Mouse (Mus musculus) forebrain, embryonic 14.5 days (tissue): ENCODE measurements around the gene Rph3al. TPM values are rescaled to one million over a fixed set of nuclear protein-coding genes. Genes with fewer than 3 reads are reported as not detected.
A peak's percentile ranks its signal among the peaks of the same experiment; 100 is the strongest.

Experiments used
- ATAC-seq: fragments of 200-750 bp; cut with Nextera tagmentation; 2 replicates; pipeline ENCODE4 v1.8.0; 2017; ENCODE audit warnings: mild to moderate bottlenecking, moderate library complexity
- DNase-seq: peaks from one replicate; pipeline ENCODE4 v3.0.0-alpha.2; 2015; ENCODE audit warnings: low spot score
- H3K27ac ChIP-seq: fragments of 300-500 bp; sonication (generic); 2 replicates; pipeline ENCODE4 v1.5.1; 2014; ENCODE audit warnings: low read depth, mild to moderate bottlenecking, control low read depth, low read length, moderate library complexity
- H3K27me3 ChIP-seq: fragments of 300-500 bp; sonication (generic); replicated peaks from 2 replicates; pipeline ENCODE4 v1.6.1; 2014; ENCODE audit warnings: low read length, control low read depth, mixed read lengths; ENCODE audit not compliant: control insufficient read depth, insufficient read depth
- H3K36me3 ChIP-seq: fragments of 300-500 bp; sonication (generic); 2 replicates; pipeline ENCODE4 v1.6.1; 2014; ENCODE audit warnings: low read length, control low read depth; ENCODE audit not compliant: control insufficient read depth, insufficient read depth
- H3K4me1 ChIP-seq: fragments of 300-500 bp; sonication (generic); 2 replicates; pipeline ENCODE4 v1.6.1; 2014; ENCODE audit warnings: antibody characterized with exemption, low read length, control low read depth; ENCODE audit not compliant: control insufficient read depth, insufficient read depth
- H3K4me2 ChIP-seq: fragments of 300-500 bp; sonication (generic); 2 replicates; pipeline ENCODE4 v1.6.1; 2014; ENCODE audit warnings: mild to moderate bottlenecking, control low read depth, low read length
- H3K4me3 ChIP-seq: fragments of 300-500 bp; sonication (generic); 2 replicates; pipeline ENCODE4 v1.5.1; 2014; ENCODE audit warnings: low read depth, low read length, control low read depth
- H3K9ac ChIP-seq: fragments of 300-500 bp; sonication (generic); 2 replicates; pipeline ENCODE4 v1.6.1; 2014; ENCODE audit warnings: mild to moderate bottlenecking, low read length, control low read depth, moderate library complexity
- H3K9me3 ChIP-seq: fragments of 300-500 bp; sonication (generic); replicated peaks from 2 replicates; pipeline ENCODE4 v1.6.1; 2016; ENCODE audit warnings: low read length, control low read depth, mixed read lengths; ENCODE audit not compliant: control insufficient read depth
- WGBS: fragments of 180-500 bp; shearing (Covaris S2); extraction: QIAGEN DNeasy Blood & Tissue Kit; methylation state at CpG from one replicate; pipeline ENCODE4 v1.1.7; 2014; 5-methylcytosine and 5-hydroxymethylcytosine counted together
- polyA plus RNA-seq: library from polyadenylated mRNA; unstranded; fragments of >200 nt; fragmentation: Nextera tagmentation; extraction: Ambion mirVana; gene quantifications from 2 replicates; pipeline ENCODE4 v1.2.1, GENCODE M21; 2014

The Rph3al gene
- polyA plus RNA-seq, 1 experiment from 2014 or later = 2.8 TPM

DNA sequence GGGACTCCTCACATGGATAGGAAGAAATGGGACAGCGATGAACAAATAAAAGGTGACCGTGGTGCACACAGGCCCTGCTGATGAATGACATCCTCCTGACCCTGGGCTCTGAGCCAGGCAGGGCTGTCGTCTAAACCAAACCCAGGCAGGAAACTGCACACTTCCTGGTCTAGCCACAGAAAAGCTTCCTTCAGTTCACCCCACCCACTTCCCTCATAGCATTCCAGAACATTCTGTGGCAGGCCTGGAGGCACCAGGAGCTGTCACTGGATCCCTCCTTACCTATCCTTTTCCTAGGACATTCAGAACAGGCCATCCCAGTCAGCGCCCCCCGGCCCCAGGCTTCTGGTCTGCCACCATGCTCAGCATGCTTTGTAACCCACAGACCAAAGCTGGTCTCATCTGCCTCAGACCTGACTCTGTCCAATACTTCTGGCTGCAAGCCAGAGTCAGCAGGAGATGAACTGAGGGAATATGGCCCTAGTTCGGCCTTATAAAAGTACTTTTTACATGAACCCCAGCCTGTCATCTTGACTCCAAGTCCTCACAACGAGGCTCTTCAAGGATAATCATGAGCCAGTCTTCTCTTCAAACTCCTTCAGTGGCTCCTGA, 2.3 kb downstream of the Rph3al start:
- WGBS = 65% methylated on average over 7 of the region's 7 CpGs
- H3K9ac ChIP-seq = no peak overlapping the region

DNA sequence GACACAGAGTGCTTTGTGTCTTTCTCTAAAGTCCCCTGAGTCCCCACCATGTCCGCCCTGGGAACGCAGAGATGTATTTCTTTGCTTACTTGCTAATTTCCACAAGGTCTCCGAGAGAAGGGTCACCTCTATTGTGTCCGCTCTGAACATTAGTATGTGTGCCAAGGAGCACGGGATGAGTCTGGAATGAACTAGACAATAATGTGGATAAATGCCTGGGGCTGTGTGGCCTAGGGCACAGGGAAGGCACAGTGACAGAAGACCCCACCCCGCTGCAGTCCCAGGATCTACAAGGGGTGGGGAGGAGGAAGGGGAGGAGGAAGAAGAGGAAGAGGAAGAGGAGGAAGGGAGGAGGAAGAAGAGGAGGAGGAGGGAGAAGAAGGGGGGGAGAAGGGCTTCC, 3.8 kb downstream of the Rph3al start:
- Histone ChIP-seq H3K4me1 (peaks cover 9% of the 10 kb centered on the region), H3K4me3 (no peak overlapping the region), H3K27me3 (no peaks in the 10 kb centered on the region), H3K9me3 (no peaks in the 10 kb centered on the region), H3K36me3 (no peaks in the 10 kb centered on the region), H3K4me2 (no peak overlapping the region), H3K27ac (no peak overlapping the region), H3K9ac (no peak overlapping the region)
- ATAC-seq = no peak
- no peak for DNase-seq
- WGBS = 66% methylated on average over 6 of the region's 6 CpGs

More for the DNA sequence above, 2.3 kb downstream of the Rph3al start:
- H3K27me3 ChIP-seq = no peaks in the 10 kb centered on the region
- peaks cover 9% of the 10 kb centered on the region for H3K4me1 ChIP-seq
- H3K4me2 ChIP-seq = no peak overlapping the region
- no peak overlapping the region for H3K4me3 ChIP-seq
- H3K27ac ChIP-seq = no peak overlapping the region
- no peak for ATAC-seq
- no peaks in the 10 kb centered on the region for H3K36me3 ChIP-seq
- no peaks in the 10 kb centered on the region for H3K9me3 ChIP-seq
- DNase-seq = no peak

GRCm38 (mm10) chr11:75933371-75933770, 4.9 kb downstream of the Rph3al start:
- Histone ChIP-seq H3K9me3 (no peaks in the 10 kb centered on the region), H3K4me2 (no peak overlapping the region), H3K4me3 (no peak overlapping the region), H3K27me3 (no peaks in the 10 kb centered on the region), H3K4me1 (peaks cover 9% of the 10 kb centered on the region), H3K27ac (no peak overlapping the region), H3K9ac (no peak overlapping the region), H3K36me3 (no peaks in the 10 kb centered on the region)
- ATAC-seq (no peak), DNase-seq (no peak)
- whole genome bisulfite sequencing = 91% methylated on average over 5 of the region's 5 CpGs

- Histone ChIP-seq H3K4me3 (no peak overlapping the region), H3K9me3 (no peaks in the 10 kb centered on the region), H3K4me2 (no peak overlapping the region), H3K27ac (no peak overlapping the region), H3K9ac (no peak overlapping the region), H3K36me3 (no peaks in the 10 kb centered on the region), H3K27me3 (no peaks in the 10 kb centered on the region), H3K4me1 (peaks cover 5% of the 10 kb centered on the region; the same call in 1 of the 2 replicates)
- no peak for ATAC-seq
- WGBS = 67% methylated on average over 11 of the region's 11 CpGs
- no peak for DNase-seq
Observed at GRCm38 (mm10) chr11:75930911-75931678, 7.1 kb downstream of the Rph3al start.

GRCm38 (mm10) chr11:75930208-75930607, 8.0 kb downstream of the Rph3al start:
- ATAC-seq (no peak), DNase-seq (no peak)
- Histone ChIP-seq H3K4me2 (no peak overlapping the region), H3K4me1 (peaks cover 5% of the 10 kb centered on the region; the same call in 1 of the 2 replicates), H3K9me3 (no peaks in the 10 kb centered on the region), H3K9ac (no peak overlapping the region), H3K4me3 (no peak overlapping the region), H3K27me3 (no peaks in the 10 kb centered on the region), H3K27ac (no peak overlapping the region), H3K36me3 (no peaks in the 10 kb centered on the region)
- 85% methylated on average over 9 of the region's 9 CpGs for WGBS

GRCm38 (mm10) chr11:75927881-75928280, 10.3 kb downstream of the Rph3al start:
- Histone ChIP-seq H3K4me3 (no peak overlapping the region), H3K9me3 (no peaks in the 10 kb centered on the region), H3K4me2 (no peak overlapping the region), H3K9ac (no peak overlapping the region), H3K27ac (no peak overlapping the region), H3K4me1 (peaks cover 5% of the 10 kb centered on the region; the same call in 1 of the 2 replicates), H3K27me3 (no peaks in the 10 kb centered on the region), H3K36me3 (no peaks in the 10 kb centered on the region)
- DNase-seq = no peak
- WGBS = 84% methylated on average over 2 of the region's 2 CpGs
- no peak for ATAC-seq

DNA sequence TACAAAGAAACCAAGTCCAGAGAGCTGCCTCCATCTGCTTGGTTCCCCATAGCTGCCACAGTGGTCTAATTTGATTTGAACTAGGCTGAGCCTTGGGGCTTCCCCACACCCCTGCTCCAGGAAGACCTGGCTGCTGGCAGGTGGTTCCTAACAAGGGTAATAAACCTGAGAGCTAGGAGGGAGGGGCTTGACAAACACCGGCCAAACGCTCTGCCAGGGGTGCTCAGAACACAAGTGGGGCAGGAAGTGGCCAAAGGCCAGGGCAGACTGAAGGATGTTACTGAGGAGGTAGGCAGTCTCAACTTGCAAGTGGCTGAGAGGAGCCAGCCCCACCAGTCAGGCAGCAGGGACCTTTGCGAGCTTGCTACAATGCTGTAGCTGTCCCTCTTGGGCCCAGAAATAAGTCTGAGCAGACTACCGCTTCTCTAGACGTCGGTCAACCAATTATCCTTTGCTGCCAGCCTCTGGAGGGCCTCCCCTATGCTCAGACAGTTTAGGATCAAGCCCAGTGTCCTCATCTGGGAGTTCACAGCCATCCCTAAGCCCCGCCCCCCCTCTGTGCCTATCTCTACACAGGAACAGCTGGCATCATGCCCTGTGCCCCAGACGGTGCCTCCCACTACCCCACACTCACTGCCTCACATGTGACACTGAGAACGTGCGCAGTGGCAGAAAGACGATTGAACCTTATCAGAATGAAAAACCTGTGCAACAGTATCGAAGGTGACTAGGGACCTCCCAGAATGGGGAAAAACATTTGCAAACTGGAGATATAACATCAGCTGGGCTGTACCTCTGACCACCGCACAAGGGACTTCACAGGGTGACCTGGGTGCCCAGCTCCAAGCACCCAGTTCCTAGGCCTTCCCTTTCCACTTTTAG, 11.6 kb downstream of the Rph3al start:
- Histone ChIP-seq H3K27me3 (no peaks in the 10 kb centered on the region), H3K4me1 (peaks cover 5% of the 10 kb centered on the region; the same call in 1 of the 2 replicates), H3K9ac (no peak overlapping the region), H3K27ac (no peak overlapping the region), H3K4me2 (no peak overlapping the region), H3K4me3 (no peak overlapping the region), H3K36me3 (no peaks in the 10 kb centered on the region), H3K9me3 (no peaks in the 10 kb centered on the region)
- ATAC-seq = no peak
- 67% methylated on average over 13 of the region's 13 CpGs for WGBS
- DNase-seq = peak; percentile 52

DNA sequence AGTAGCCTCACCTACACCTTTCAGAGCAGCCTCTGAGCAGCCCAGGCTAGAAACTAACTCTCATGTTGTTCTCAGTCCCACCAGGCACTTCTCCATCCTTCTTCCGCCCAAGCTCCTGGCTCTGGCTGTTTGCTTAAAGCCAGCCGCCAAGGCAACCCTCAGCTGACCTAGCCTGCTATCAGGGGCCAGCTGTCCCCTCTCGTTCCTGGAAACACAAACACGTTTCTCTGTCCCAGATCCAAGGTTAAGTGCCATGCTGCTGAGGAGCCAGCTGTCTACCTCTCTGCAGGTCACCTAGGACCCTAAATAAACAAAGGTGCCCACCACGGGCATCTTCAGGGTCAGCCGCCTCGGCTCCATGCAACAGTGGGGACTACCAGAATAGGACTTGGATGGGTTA, 12.4 kb downstream of the Rph3al start:
- H3K9me3 ChIP-seq = no peaks in the 10 kb centered on the region
- 81% methylated on average over 7 of the region's 7 CpGs for WGBS
- H3K27ac ChIP-seq = no peak overlapping the region
- peaks cover 5% of the 10 kb centered on the region; the same call in 1 of the 2 replicates for H3K4me1 ChIP-seq
- no peak overlapping the region for H3K4me3 ChIP-seq
- no peaks in the 10 kb centered on the region for H3K36me3 ChIP-seq
- no peak overlapping the region for H3K9ac ChIP-seq
- ATAC-seq = no peak
- H3K27me3 ChIP-seq = no peaks in the 10 kb centered on the region
- no peak overlapping the region for H3K4me2 ChIP-seq
- DNase-seq = no peak
